Mouse (Mus musculus): ENCODE data around the gene Ralb. TPM values are rescaled to one million over a fixed set of nuclear protein-coding genes. Genes with fewer than 3 reads are reported as not detected.
A peak's percentile ranks its signal among the peaks of the same experiment; 100 is the strongest.

Gene Ralb
- polyA plus RNA-seq, 1 experiment from 2014 or later: 145 TPM

- 56% methylated on average over 3 of the region's 3 CpGs for WGBS
- no peak for ATAC-seq
- no peaks in the 10 kb centered on the region for H3K27me3 ChIP-seq (replicated peaks; ENCODE audit: control insufficient read depth, insufficient read depth, low read length)
- H3K27ac ChIP-seq (ENCODE audit: low read depth, low read length): no peak overlapping the region
- H3K36me3 ChIP-seq (ENCODE audit: control insufficient read depth, insufficient read depth): peaks cover 5% of the 10 kb centered on the region; the same call in 1 of the 2 replicates
- H3K4me2 ChIP-seq (replicated peaks; ENCODE audit: low read depth): no peak overlapping the region
- no peak overlapping the region for H3K9ac ChIP-seq (ENCODE audit: low read depth, low read length)
- no peaks in the 10 kb centered on the region for H3K4me1 ChIP-seq (replicated peaks; ENCODE audit: control insufficient read depth, insufficient read depth, low read length)
- no peak overlapping the region for H3K4me3 ChIP-seq (ENCODE audit: low read depth, low read length)
- peak; percentile 79 for TF ChIP-seq CTCF (IDR thresholded peaks at IDR 0.05; ENCODE audit: low read depth)
- no peaks in the 10 kb centered on the region for H3K9me3 ChIP-seq (ENCODE audit: control insufficient read depth)
Measured at GRCm38 (mm10) chr1:119484457-119484856, 20.1 kb downstream of the Ralb start.

DNA sequence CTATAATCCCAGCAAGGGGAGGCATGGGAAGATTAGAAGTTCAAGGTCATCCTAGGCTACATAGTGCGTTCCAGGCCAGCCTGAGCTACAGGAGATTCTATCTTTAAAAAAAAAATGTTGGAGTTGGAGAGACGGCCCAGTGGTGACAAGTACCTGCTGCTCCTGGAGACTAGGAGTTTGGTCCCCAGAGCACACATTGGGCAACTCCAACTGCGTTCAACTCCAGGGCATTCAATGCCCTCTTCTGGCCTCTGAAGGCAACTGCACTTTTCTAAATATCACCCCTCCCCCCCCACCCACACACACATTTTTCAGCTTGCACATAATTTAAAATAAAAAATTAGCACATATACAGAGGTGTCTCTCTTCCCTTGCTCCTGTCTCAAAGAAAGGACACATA, 21.7 kb downstream of the Ralb start:
- Histone ChIP-seq H3K36me3 (ENCODE audit: control insufficient read depth, insufficient read depth) (peaks cover 8% of the 10 kb centered on the region; the same call in 1 of the 2 replicates), H3K27me3 (replicated peaks; ENCODE audit: control insufficient read depth, insufficient read depth, low read length) (no peaks in the 10 kb centered on the region), H3K4me2 (replicated peaks; ENCODE audit: low read depth) (no peak overlapping the region), H3K4me1 (replicated peaks; ENCODE audit: control insufficient read depth, insufficient read depth, low read length) (no peaks in the 10 kb centered on the region), H3K27ac (ENCODE audit: low read depth, low read length) (no peak overlapping the region), H3K4me3 (ENCODE audit: low read depth, low read length) (no peak overlapping the region), H3K9ac (ENCODE audit: low read depth, low read length) (no peak overlapping the region), H3K9me3 (ENCODE audit: control insufficient read depth) (no peaks in the 10 kb centered on the region)
- peak; percentile 61 for TF ChIP-seq CTCF (IDR thresholded peaks at IDR 0.05; ENCODE audit: low read depth)
- 60% methylated on average over 3 of the region's 3 CpGs for WGBS
- no peak for ATAC-seq

DNA sequence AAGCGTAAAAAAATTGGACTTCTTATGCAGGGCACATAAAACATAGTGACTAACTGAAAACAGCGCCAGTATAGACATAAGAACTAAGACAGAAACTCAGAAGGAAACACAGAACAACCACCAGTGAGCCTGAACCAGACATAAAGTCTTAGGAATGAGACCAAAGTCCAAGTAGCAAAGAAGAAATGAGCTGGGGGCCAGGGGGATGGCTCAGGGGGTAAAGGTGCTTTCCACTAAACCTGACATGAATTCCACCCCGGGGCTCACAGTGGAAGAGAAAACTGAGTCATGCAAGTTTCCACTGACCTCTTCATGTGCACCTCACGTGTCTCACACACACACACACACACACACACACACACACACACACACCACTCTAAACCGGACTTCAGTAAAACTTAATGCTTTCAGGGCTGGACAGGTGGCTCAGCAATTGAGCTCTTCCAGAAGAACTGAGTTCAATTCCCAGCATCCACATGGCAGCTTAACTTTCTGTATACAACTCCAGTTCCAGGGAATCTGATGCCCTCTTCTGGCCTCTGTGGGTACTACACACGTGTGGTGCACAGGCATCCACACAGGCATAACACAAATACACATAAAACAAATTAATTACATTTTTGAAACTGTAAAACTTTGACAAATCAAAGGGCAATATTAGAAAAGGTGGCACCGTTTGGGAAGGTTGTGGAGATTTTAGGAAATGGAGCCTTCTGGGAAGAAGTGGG, 23.2 kb downstream of the Ralb start:
- WGBS: 78% methylated on average over 7 of the region's 7 CpGs
- H3K4me1 ChIP-seq (replicated peaks; ENCODE audit: control insufficient read depth, insufficient read depth, low read length): no peaks in the 10 kb centered on the region
- peak overlapping the region; percentile 36; the same call in 1 of the 2 replicates for H3K27ac ChIP-seq (ENCODE audit: low read depth, low read length)

GRCm38 (mm10) chr1:119480678-119481077, 23.9 kb downstream of the Ralb start:
- H3K4me3 ChIP-seq (ENCODE audit: low read depth, low read length): no peak overlapping the region
- H3K27ac ChIP-seq (ENCODE audit: low read depth, low read length): peak overlapping the region; percentile 21; the same call in 1 of the 2 replicates
- ATAC-seq: no peak
- peaks cover 26% of the 10 kb centered on the region for H3K36me3 ChIP-seq (ENCODE audit: control insufficient read depth, insufficient read depth)
- H3K27me3 ChIP-seq (replicated peaks; ENCODE audit: control insufficient read depth, insufficient read depth, low read length): no peaks in the 10 kb centered on the region
- no peaks in the 10 kb centered on the region for H3K9me3 ChIP-seq (ENCODE audit: control insufficient read depth)
- no peaks in the 10 kb centered on the region for H3K4me1 ChIP-seq (replicated peaks; ENCODE audit: control insufficient read depth, insufficient read depth, low read length)
- 89% methylated on average over 8 of the region's 8 CpGs for WGBS
- no peak overlapping the region for H3K9ac ChIP-seq (ENCODE audit: low read depth, low read length)
- H3K4me2 ChIP-seq (replicated peaks; ENCODE audit: low read depth): no peak overlapping the region
- TF ChIP-seq CTCF (IDR thresholded peaks at IDR 0.05; ENCODE audit: low read depth): no peak

More for the DNA sequence above, 23.2 kb downstream of the Ralb start:
- Histone ChIP-seq H3K9me3 (ENCODE audit: control insufficient read depth) (no peaks in the 10 kb centered on the region), H3K4me2 (replicated peaks; ENCODE audit: low read depth) (no peak overlapping the region), H3K4me3 (ENCODE audit: low read depth, low read length) (no peak overlapping the region), H3K27me3 (replicated peaks; ENCODE audit: control insufficient read depth, insufficient read depth, low read length) (no peaks in the 10 kb centered on the region), H3K36me3 (ENCODE audit: control insufficient read depth, insufficient read depth) (peaks cover 20% of the 10 kb centered on the region; the same call in 1 of the 2 replicates), H3K9ac (ENCODE audit: low read depth, low read length) (no peak overlapping the region)
- TF ChIP-seq CTCF (IDR thresholded peaks at IDR 0.05; ENCODE audit: low read depth): peak; percentile 69
- peak; percentile 83 for ATAC-seq

- H3K9ac ChIP-seq (ENCODE audit: low read depth, low read length): no peak overlapping the region
- no peak for TF ChIP-seq CTCF (IDR thresholded peaks at IDR 0.05; ENCODE audit: low read depth)
- H3K36me3 ChIP-seq (ENCODE audit: control insufficient read depth, insufficient read depth): peaks cover 37% of the 10 kb centered on the region
- 74% methylated on average over 4 of the region's 4 CpGs for WGBS
- no peak overlapping the region for H3K27ac ChIP-seq (ENCODE audit: low read depth, low read length)
- no peaks in the 10 kb centered on the region for H3K27me3 ChIP-seq (replicated peaks; ENCODE audit: control insufficient read depth, insufficient read depth, low read length)
- H3K4me3 ChIP-seq (ENCODE audit: low read depth, low read length): no peak overlapping the region
- no peak for ATAC-seq
- H3K9me3 ChIP-seq (ENCODE audit: control insufficient read depth): no peaks in the 10 kb centered on the region
- no peak overlapping the region for H3K4me2 ChIP-seq (replicated peaks; ENCODE audit: low read depth)
- no peaks in the 10 kb centered on the region for H3K4me1 ChIP-seq (replicated peaks; ENCODE audit: control insufficient read depth, insufficient read depth, low read length)
Measured at GRCm38 (mm10) chr1:119479641-119480040, 25.0 kb downstream of the Ralb start.

DNA sequence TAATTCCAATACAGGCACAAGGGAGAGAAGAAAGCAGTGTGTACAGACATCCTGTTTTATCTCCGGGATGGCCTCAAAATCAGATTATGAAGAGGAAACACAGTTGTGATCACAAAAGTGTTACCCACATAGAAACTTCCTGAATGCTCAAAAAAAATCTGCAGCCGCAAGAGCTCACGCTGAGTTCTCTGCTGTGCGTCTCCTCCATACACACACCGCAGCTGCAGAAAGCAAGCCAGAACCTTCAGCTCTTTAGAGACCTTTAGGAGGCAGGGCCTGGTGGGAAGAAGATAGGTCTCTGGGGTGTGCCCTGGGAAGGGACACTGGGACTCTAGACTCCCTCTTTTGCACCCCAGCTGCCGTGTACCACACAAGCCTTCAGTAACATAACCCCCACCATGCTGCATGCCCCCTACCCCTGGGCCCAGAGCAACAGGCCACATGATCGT, 27.7 kb downstream of the Ralb start:
- Histone ChIP-seq H3K27ac (ENCODE audit: low read depth, low read length) (no peak overlapping the region), H3K36me3 (ENCODE audit: control insufficient read depth, insufficient read depth) (peaks cover 58% of the 10 kb centered on the region), H3K9ac (ENCODE audit: low read depth, low read length) (no peak overlapping the region), H3K27me3 (replicated peaks; ENCODE audit: control insufficient read depth, insufficient read depth, low read length) (no peaks in the 10 kb centered on the region), H3K4me1 (replicated peaks; ENCODE audit: control insufficient read depth, insufficient read depth, low read length) (no peaks in the 10 kb centered on the region), H3K9me3 (ENCODE audit: control insufficient read depth) (no peaks in the 10 kb centered on the region), H3K4me3 (ENCODE audit: low read depth, low read length) (no peak overlapping the region), H3K4me2 (replicated peaks; ENCODE audit: low read depth) (no peak overlapping the region)
- TF ChIP-seq CTCF (IDR thresholded peaks at IDR 0.05; ENCODE audit: low read depth): no peak
- WGBS: 76% methylated on average over 7 of the region's 7 CpGs
- ATAC-seq: no peak
